Mouse (Mus musculus): ENCODE measurements around the gene Rara.
A peak's percentile ranks its signal among the peaks of the same experiment; 100 is the strongest.
"Not testable (repeated sequence)": the region's sequence is repeated elsewhere in the genome, so short reads cannot be mapped to it uniquely, and the experiment has no call there.

Rara gene

DNA sequence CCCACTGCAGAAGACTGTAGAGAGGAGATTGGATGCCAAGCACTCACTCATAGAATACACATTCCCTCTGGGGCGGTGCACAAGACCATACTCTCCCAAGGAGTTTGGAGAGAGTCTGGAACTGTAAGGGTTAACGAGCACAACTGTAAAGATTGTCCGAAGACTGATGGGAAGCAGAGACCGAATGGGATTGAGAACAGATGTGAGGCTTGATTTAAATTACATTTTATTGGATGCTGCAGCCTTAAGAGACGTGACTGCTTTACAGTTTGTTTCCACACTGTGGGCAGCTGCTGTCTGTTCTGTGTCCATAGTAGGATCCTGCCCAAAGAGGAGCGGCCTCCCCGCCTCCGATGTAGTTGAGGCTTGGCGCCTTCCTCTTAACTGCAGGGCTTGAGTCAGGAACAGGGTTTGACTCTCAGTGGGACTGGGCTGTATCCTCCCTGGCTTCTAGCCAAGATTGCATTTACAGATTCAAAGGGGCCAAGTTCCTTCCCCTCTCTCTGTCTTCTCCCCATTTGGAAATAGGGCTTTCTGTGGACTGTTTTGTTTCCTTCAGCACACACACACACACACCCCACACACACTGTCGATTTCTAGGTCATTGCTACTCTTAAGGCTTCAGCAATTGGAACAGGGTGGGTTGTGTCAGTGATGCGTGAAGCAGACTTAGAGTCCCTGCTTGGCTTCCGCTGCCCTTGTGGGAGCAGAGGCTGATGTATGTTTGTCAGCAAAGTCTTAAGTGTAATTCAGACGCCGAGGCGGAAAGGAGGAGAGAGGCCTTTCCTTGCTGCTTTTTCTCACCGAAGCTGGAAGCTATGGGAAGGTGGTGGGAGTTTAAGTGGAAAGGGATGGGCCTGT lies 4.5 kb upstream of the Rara start:
- DNase-seq (ENCODE audit: low spot score) = not testable (repeated sequence)

DNA sequence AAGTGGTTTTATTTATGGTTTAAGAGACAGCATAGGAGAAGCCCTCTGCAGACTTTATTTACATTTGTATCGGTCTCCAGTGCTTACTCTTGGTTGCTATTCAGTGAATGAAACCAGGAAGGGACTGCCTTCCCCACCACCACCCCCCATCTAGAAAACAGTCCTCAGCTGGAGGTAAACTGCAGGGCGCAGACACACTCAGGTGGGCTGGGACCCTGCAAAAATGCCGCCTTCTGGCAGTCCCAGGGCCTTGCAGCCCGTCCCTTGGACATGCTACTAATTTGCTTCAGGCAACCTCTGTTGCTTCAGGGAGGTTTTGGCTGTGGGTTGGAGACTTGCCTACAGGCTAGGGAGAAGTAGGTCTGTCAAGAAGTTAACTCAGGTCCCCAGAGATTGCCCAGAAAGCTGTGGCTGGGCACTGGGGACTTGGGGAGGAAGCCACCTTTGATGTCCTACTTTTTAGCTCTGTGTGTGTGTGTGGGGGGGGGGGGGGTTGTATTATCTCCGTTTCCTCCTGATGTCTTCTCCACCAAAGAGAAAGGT lies 2.9 kb upstream of the Rara start:
- no peak for DNase-seq (ENCODE audit: low spot score)

DNA sequence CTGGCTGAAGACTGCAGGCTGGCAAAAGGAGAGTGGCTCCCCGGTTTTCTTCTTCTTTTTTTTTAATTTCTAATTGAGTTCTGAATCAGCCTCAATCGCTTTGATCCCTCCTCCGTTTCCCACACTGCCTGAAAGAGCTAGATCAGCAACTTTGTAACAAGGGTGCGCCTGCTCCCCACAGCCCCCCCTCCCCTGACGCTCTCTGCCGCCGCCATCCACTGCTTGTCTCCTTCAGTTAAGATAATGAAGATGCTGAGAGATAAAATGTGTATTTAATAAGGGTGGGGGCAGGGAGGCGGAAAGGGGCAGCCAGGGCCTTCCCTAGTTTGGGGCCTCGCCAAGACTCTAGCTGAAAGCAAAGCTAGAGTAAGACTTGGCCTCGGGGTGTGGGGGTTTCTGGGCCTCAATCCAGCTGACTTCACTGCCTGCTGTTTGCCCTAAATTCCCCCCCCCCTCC lies 2.3 kb upstream of the Rara start:
- DNase-seq (ENCODE audit: low spot score) = no peak

DNA sequence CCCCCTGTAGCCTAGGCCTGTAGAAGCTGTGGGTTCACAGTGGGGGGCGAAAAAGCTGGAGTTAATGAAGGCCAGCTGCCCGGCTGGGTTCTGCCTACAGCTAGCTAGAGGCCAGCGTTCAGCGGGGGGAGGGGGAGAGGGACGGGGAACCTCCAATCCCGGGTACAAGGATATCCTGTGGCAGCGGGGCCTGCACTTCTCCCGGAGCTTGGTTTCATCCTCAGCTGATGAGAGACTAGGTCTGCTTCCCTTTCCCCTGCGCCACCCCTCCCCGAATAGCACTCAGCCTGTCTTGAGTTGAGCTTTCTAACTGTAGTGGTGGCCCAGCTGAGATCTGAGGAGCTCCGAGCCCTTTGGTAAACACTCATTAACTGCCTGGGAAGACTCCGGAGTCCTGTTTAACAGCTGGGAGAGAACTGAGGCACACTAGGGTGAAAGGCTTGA lies 1.7 kb upstream of the Rara start:
- DNase-seq (ENCODE audit: low spot score) = no peak

DNA sequence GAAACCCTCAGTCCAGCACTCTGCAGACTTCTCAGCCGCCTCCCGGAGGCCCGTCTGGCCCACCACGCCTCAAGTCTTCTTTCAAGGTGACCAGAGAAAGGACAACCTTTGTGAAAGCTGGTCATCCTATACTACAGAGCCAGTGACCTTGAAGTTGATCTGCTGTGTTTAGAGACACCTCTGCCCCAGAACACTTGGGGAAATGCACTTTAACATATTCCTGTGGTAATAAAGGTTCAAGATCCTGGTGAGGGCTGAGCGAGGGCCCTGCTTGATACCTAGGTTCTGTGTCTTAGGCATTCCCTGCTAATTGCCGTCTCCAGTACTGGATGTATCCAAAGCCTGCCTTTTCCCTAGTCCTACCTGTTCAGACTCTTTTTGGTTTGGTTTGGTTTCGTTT lies 1.1 kb upstream of the Rara start:
- no peak for DNase-seq (ENCODE audit: low spot score)

DNA sequence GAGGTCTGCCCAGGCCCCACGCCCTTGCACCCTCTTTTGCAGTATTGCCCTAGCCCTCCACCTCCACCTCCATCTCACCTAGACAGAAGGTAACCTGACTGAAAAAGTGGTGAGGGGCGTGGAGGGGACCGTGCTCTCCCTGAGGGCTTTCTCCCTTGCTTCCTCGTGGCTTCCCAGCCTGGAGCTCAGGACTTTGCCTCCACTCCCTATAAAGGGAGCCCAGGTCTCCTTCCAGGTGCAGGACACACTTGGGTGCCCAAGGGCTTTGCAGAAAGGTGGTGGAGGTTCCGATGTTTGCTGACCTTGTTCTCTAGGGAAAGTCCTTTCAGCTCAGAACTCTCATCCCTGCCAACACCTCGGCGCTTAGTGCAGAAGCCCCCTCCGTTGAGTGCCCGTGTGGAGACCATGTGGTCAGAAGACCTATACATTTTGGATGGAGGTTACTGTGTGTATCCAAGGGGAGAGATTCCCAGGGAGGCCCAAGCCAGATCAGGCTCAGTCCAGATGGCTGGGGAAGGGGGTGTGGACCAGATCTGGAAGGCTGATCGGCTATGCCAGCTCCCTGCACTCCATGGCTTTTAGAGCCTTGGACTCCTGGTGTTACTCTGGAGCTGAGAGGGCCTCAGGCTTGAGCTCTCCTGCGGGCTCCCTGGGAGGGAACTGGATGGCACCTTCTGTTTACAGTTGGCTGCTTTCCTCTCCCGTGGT lies 722 bp downstream of the Rara start:
- DNase-seq (ENCODE audit: low spot score) = no peak

DNA sequence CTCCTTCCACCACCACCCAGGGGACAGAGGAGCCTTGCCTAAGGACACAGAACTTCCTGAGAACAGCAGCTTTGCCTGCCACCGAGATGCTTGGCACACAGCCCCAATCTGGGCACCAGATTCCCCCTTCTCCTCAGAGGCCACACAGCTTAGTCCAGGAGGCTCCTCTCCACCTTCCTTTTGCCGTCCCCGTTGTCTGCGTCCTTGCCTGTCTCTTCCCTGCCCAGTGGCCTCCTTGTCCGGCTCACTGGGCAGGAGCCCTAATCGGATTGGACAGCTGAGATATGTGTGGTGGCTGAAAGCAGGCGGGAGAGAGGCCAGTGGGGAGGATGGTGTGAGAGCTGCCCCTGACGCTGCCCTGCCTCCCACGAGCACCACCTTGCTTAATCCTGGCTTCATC lies 1.9 kb downstream of the Rara start:
- no peak for DNase-seq (ENCODE audit: low spot score)

DNA sequence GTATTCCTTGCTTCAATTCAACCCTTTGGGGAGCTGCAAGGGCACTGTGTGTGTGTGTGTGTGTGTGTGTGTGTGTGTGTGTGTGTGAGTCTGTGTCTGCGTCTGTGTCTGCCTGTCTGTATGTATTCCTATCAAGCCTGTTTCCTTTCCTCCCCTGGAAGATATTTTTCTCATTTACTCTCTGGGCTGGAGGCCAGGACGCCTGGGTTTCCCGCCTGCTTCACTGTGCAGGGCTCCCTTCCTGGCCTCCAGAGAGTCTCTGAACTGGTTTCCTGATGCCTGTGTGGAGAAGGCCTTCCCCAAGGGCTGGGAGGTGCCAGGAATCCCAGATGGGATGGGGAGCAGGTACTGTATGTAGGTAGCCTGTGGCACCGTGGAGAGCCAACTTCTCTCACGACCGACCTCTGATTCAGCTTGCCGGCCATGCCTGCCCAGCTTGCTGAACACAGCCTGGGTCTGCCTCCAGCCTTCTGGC lies 2.5 kb downstream of the Rara start:
- DNase-seq (ENCODE audit: low spot score) = no peak

DNA sequence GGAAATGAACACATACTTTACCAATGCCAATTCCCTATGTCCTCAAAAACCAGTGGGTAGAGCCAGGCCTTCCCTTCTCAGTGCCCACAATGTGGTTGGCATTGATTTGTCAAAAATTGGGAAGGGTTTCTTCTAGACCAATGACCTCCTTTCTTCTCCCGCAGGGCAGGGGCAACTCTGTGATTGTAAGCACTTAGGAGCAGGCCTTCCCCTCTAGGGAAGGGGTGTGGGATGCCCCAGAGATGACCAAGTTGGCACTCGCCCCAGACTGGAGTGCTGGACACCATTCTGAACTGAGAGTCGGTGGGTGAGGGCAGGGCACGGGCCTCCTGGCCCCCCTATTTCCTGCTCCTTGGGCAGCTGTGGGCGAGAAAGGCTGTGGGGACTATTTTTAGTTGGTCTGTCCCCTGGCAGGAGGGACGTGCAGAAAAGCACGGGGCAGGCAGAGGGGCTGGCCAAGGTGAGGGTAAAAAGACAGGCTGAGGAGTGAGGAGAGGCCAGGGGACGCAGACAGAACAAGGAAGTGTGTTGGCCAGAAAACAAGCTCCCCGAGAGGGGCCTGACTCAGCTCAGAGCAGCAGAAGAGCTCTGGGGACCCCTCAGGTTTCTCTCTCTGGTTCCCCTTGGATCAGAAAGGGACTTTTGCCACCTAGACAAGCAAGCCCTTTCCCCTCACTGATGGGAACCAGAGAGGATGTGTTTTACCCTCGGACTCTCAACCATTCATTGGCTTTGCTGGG lies 3.3 kb downstream of the Rara start:
- no peak for DNase-seq (ENCODE audit: low spot score)

DNA sequence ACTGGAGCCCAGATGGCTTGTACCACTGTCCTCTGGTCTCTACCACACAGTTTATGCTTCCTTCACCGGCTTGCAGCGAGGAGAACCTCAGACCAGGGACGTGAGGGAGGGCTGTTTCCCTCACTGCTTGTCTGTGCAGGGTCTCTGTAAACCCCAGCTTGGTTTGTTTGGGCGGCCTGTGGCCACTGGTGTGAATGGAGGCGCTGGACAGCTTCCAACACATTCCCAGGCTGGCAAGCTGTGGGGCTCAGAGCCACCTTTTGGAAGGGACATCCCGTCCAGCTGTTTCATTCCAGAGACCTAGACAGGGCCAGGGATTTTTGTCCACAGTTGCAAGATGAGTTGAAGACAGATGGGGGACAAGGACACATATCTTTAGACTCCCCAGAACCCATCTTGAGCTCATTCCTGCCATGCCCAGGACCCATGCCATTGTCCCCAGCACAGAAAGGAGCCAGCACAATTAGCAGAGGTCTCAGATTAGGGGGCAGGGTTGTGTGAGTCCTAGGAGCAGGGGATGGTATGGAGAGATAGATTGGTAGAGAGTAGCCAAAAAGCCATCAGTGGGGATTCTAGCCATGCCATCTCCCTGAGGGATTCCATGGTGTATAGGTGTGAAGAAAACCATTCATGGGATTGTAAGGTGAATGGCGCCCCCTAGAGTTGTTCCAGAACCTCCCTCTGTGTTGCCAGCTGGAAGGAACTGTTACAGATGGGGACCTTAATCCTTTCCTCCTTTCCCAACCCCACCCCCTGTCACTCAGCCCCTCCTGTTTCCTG lies 4.1 kb downstream of the Rara start:
- no peak for DNase-seq (ENCODE audit: low spot score)

DNA sequence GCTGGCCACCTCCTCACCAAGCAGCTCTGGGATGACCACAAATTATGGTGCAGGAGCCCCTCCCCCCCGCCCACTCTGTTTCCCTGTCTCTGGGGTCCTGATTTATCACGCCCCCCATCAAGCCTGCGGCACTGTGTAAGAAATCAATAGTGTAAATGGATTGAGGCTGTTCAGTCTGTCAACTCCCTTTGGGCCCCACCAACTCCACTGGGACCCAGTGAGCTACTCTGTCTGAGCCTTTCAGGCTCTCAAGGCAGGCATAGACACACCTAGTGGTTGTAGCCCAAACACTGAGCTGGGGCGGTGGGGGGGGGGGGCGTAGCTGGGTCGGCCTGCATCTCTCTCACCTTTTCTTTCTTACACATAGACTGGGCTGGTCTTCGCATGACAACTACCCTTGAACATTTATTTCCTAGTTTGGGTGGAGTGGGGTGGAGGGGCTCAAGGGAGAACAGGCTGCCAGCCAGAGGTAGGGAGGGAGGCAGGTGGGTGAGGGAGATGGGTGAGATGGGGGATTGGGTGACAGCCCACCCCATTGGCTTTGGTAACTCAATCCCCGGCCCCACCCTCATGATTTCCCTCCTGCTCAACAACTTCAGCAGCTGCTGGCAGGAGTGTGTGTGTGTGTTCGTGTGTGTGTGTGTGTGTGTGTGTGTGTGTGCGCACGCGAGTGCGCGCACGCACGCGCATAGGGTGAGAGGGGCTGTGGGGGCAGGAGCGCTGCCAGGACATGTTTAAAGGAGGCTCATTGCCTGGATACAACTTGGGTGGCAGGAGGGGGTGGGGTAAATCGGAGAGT lies 4.9 kb downstream of the Rara start:
- DNase-seq (ENCODE audit: low spot score) = no peak

DNA sequence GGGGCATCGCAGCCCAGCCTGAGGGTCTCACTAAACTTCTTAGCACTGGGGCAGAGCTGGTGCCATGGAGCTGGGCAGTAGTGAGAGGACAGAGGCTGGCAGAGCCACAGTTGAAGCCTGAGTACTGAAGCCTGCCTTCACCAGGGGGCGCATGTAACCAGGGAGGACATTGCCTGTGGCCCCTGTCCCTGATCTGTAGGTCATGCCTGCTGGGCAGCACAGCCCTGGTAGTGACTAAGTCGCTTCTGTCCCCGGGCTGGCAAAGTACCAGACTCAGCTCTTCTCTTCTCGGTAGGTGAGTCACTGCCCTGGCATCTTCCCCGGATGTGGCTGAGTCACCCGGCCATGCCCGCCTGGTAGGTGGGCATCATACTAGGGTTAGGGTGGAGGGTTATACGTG lies 5.5 kb downstream of the Rara start:
- DNase-seq (ENCODE audit: low spot score) = no peak

DNA sequence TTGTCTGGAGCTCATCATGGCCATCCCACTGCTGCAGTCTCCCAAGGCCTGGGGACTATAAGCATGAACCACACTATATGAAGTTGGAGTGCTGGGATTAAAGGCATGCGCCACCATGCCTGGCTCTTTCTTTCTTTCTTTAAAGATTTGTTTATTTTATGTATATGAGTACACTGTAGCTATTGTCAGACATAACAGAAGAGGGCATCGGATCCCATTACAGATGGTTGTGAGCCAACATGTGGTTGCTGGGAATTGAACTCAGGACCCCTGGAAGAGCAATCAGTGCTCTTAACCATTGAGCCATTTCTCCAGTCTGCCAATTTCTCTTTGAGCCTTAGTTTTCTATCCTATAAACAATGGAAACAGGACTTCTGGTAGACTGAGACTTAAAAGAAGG lies 6.2 kb downstream of the Rara start:
- DNase-seq (ENCODE audit: low spot score) = not testable (repeated sequence)

DNA sequence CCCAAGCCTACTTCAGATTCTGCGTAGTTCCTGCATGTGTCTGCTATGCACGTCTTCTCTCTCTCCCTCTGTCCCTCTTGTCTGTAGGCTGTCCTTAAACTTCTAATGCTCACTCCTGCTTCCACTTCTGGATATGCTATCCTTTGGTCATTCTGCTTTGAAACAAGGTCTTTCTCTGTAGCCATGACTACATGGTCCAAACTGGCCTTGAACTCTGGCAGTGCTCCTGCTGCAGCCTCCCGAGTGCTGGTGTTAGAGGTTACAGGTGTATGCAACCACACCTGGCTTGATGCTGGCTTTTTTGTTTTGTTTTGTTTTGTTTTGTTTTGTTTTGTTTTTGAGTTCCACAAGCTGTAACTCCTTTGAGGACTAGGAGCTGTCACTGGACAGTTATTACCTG lies 6.7 kb downstream of the Rara start:
- no peak for DNase-seq (ENCODE audit: low spot score)

DNA sequence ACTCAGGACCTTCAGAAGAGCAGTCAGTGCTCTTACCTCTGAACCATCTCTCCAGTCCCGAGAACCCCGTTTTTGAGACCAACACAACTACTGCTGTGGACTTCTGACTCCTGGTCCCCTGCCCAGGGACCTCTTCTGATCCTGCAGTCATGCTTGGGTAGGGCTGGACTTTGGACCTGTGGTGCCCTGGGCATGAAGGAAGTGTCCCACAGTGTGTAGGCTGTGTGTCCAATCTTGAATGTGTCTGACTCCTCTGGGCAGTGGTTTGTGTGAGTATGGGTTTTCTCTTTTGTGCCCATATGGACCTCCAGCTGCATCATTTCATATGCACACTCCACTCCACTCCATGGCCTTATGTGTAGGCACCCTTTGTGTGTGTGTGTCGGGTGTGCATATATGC lies 7.5 kb downstream of the Rara start:
- no peak for DNase-seq (ENCODE audit: low spot score)

DNA sequence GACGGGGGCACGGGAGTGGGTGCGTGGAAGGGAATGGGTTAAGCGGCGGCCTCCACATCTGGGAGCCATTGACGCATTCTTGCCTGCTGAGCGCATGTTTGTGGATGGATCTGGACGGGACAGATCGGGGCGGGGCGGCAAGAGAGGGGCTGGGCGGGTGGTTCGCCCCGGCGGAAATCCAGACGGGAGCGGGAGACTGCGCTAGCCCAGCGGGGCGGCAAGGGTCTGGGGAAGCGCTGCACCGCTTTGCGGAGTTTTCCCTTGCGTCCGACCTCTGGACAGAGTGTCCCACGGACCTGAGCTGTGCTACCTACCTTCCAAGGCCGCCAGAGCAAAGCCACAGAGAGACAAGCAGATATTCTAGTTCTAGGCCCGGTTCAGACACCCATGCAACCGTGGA lies 8.6 kb downstream of the Rara start:
- no peak for DNase-seq (ENCODE audit: low spot score)

DNA sequence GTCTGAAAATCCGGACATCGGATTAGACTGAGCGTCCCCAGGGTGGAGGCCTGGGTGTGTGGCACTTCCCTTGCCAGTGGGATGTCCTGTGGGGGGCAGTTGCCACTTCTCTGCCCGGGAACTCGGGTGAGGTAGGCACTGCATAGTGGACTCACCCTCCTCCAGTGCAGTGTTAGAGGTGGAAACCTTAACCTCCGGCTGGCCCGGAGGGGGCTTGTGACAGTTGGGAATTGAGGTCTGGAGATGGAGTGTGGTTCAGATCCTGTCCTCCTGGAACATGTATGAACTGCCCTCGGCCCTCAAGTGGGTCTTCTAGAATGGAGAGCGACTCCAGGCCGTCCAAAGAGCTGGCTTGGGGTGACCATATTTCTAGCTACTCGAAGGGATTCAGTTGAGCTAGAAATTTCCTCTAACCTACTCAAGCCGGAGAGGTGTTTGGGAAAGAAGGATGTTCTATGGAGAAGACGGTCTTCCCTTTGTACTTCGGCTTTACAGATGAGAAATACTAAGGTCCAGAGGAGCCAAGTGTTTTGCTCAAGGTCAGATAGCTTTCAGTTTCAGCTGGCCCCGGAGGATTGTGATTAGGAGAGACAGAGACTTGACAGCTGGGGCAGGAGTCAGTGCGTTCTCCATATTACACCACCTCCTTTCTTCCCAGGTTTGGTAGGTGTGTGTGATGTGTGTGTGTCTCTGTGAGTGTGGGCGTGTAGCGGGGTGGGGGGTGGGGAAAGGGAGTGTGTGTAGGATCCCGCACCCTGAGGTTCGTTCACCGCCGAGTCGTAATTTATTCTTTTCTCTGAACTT lies 9.2 kb downstream of the Rara start:
- no peak for DNase-seq (ENCODE audit: low spot score)

DNA sequence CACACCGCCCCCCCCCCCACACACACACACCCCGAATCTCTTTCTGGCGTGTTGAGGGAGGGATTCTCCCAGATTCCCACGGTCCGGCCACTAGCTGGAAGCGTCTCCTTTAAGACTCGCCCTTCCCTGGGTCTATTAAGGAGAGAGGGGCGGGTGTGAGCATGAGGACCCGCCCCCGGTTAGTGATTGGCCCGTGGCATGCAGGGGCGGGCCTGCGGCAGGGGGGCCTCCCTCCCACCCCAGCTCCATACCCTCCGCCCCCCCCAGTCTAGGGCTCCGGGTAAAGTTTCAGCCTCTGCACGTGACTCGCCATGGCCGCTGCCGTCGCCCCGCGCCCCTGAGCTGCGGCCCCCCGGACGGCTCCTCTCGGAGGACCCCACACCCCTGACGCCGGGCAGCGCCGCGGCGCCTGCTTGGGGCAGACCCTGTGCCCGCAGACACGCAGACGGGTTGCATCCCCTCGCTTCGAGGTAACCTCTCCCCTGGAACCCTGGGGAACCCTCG lies 9.8 kb downstream of the Rara start:
- DNase-seq (ENCODE audit: low spot score) = peak; percentile 59

DNA sequence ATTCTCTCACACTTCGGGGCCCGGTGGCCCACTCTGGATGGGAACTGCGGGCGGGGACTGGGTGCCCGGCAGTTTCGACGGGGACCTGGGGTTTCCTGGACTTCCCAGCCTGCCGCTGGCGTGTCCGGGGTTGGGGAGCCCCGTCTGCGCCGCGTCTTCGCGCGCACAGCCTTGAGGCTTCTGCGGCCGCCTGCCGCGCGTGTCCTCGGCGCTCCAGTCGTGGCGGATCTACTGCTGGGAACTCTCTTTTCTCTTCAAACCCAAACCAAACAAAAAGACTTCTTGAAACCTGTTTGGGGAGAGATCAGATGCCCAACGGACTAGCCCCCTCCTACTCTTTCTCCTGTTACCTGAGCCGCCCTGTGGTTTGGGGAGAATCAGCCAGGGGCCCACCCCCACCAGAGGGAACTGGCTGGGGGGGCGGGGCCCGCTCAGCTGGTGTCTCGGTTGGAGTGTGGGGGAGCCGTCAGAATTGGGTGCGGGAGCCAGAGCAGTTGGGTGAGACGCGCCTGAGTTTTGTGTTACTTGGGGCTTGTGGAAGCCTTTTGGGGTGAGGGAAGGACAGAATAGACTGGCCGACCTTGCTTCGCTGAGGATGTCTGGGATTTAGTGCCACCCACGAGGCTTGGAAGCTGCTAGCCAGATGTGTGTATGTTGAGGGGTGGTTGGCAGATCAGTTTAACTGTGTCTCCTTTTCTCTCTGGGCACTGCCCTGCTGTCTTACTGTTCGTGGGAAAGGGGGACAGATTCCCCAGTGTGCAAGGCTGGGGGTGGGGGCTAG lies 10.5 kb downstream of the Rara start:
- DNase-seq (ENCODE audit: low spot score) = no peak

Data from spleen, adult 12 weeks (tissue).